Mouse (Mus musculus) forebrain, embryonic 13.5 days (tissue): ENCODE measurements around the gene Gm13420. TPM values are rescaled to one million over a fixed set of nuclear protein-coding genes. Genes with fewer than 3 reads are reported as not detected.

Experiments used
- ATAC-seq: fragments of 200-750 bp; cut with Nextera tagmentation; 2 replicates; pipeline ENCODE4 v1.8.0; 2017
- H3K27ac ChIP-seq: fragments of 300-500 bp; sonication (generic); 2 replicates; pipeline ENCODE4 v1.5.1; 2015; ENCODE audit warnings: inconsistent platforms, mild to moderate bottlenecking, moderate library complexity
- H3K27me3 ChIP-seq: fragments of 300-500 bp; sonication (generic); 2 replicates; pipeline ENCODE4 v1.6.1; 2015; ENCODE audit warnings: mild to moderate bottlenecking, inconsistent platforms
- H3K36me3 ChIP-seq: fragments of 300-500 bp; sonication (generic); 2 replicates; pipeline ENCODE4 v1.6.1; 2015; ENCODE audit warnings: mild to moderate bottlenecking, inconsistent platforms; ENCODE audit not compliant: poor library complexity, severe bottlenecking
- H3K4me1 ChIP-seq: fragments of 300-500 bp; sonication (generic); 2 replicates; pipeline ENCODE4 v1.6.1; 2015; ENCODE audit warnings: inconsistent platforms
- H3K4me2 ChIP-seq: fragments of 300-500 bp; sonication (generic); 2 replicates; pipeline ENCODE4 v1.6.1; 2015; ENCODE audit warnings: inconsistent platforms, mild to moderate bottlenecking, moderate library complexity
- H3K4me3 ChIP-seq: fragments of 300-500 bp; sonication (generic); 2 replicates; pipeline ENCODE4 v1.5.1; 2015; ENCODE audit warnings: mild to moderate bottlenecking, inconsistent platforms
- H3K9ac ChIP-seq: fragments of 300-500 bp; sonication (generic); 2 replicates; pipeline ENCODE4 v1.6.1; 2015; ENCODE audit warnings: mild to moderate bottlenecking, inconsistent platforms
- H3K9me3 ChIP-seq: fragments of 300-500 bp; sonication (generic); replicated peaks from 2 replicates; pipeline ENCODE4 v1.6.1; 2016; ENCODE audit warnings: inconsistent platforms
- WGBS: fragments of 180-500 bp; shearing (Covaris S2); methylation state at CpG from one replicate; pipeline ENCODE4 v1.1.7; 2015; 5-methylcytosine and 5-hydroxymethylcytosine counted together
- polyA plus RNA-seq: library from polyadenylated mRNA; unstranded; fragments of >200 nt; fragmentation: Nextera tagmentation; extraction: Ambion mirVana; gene quantifications from 2 replicates; pipeline ENCODE4 v1.2.1, GENCODE M21; 2015

Gene Gm13420
- polyA plus RNA-seq, 1 experiment from 2014 or later: not detected

- Histone ChIP-seq H3K4me3 (no peak overlapping the region), H3K36me3 (peaks cover 95% of the 10 kb centered on the region), H3K27me3 (no peaks in the 10 kb centered on the region), H3K4me2 (no peak overlapping the region), H3K9me3 (no peaks in the 10 kb centered on the region), H3K27ac (no peak overlapping the region), H3K4me1 (no peaks in the 10 kb centered on the region), H3K9ac (no peak overlapping the region)
- ATAC-seq: no peak
- 91% methylated on average over 12 of the region's 12 CpGs for WGBS
Measured at GRCm38 (mm10) chr2:29735708-29736107, 15.8 kb downstream of the Gm13420 start.

DNA sequence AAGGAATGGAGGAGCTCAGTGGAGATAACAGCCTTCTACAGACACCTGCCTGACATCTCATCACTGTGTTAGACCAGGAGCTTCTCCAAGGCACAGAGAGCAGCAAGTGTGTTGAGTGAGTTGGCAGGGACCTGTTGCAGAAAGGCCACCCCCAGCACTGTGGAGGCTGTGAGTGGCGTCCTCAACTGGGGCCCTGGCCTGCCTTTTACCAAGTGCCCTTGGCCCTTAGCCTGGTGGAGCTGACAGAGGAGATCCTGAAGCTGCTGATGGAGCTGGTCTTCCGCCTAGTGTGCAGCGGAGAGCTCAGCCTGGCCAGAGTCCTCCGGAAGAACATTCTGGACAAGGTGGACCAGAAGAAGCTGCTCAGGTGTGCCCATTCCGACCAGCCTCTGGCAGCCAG, 18.1 kb downstream of the Gm13420 start:
- H3K36me3 ChIP-seq: peaks cover 95% of the 10 kb centered on the region
- WGBS: 95% methylated on average over 5 of the region's 5 CpGs
- ATAC-seq: no peak
- H3K4me1 ChIP-seq: no peaks in the 10 kb centered on the region
- no peaks in the 10 kb centered on the region for H3K27me3 ChIP-seq
- no peak overlapping the region for H3K27ac ChIP-seq
- H3K4me2 ChIP-seq: no peak overlapping the region
- H3K9me3 ChIP-seq: no peaks in the 10 kb centered on the region
- H3K4me3 ChIP-seq: no peak overlapping the region
- no peak overlapping the region for H3K9ac ChIP-seq

DNA sequence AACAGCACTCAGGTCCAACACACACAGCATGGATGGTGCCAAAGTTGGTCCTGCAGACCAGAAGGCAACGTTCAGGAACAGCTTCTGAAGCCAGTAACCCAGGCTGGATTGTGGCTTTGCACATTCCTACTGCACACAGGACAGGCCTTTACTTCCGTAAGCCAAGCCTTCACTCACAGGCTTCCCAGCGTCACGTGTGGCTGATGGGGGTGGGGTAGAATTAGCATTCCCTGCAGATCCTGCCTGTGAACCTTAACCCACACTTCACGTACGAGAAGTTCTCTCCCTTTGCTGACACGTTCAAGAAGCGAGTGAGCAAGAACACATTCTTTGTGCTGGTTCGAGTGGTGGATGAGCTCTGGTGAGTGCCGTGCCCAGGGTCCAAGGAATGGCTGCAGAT, 18.9 kb downstream of the Gm13420 start:
- WGBS: 91% methylated on average over 10 of the region's 10 CpGs
- no peak for ATAC-seq
- Histone ChIP-seq H3K36me3 (peaks cover 95% of the 10 kb centered on the region), H3K27ac (no peak overlapping the region), H3K4me2 (no peak overlapping the region), H3K9me3 (no peaks in the 10 kb centered on the region), H3K4me1 (no peaks in the 10 kb centered on the region), H3K27me3 (no peaks in the 10 kb centered on the region), H3K4me3 (no peak overlapping the region), H3K9ac (no peak overlapping the region)

- Histone ChIP-seq H3K4me1 (no peaks in the 10 kb centered on the region), H3K9me3 (no peaks in the 10 kb centered on the region), H3K36me3 (peaks cover 96% of the 10 kb centered on the region), H3K4me2 (no peak overlapping the region), H3K27ac (no peak overlapping the region), H3K27me3 (no peaks in the 10 kb centered on the region), H3K4me3 (no peak overlapping the region), H3K9ac (no peak overlapping the region)
- 86% methylated on average over 3 of the region's 3 CpGs for WGBS
- ATAC-seq: no peak
Measured at GRCm38 (mm10) chr2:29731545-29731944, 19.9 kb downstream of the Gm13420 start.

DNA sequence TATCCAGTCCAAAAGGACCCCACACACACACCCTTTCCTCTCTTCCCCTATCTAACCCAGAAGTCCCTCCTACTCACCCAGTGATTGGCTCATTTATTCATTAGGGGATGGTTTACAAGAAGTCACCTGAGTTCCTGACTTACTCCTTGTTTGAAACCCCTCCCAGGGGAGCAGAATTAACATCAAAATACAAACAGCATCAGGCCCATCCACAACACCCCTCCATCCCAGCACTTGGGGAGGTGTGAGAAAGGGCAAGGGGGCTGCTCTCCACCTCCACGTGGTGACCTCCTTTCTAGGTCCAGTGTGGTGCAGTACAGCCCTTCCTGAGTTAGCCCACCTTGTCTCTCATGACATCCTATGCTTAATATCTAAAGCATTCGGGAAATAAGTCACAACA, 22.0 kb downstream of the Gm13420 start:
- Histone ChIP-seq H3K27me3 (no peaks in the 10 kb centered on the region), H3K4me2 (no peak overlapping the region), H3K36me3 (peaks cover 98% of the 10 kb centered on the region), H3K9me3 (no peaks in the 10 kb centered on the region), H3K27ac (no peak overlapping the region), H3K4me3 (no peak overlapping the region), H3K4me1 (no peaks in the 10 kb centered on the region), H3K9ac (no peak overlapping the region)
- WGBS: 56% methylated on average over 2 of the region's 2 CpGs
- no peak for ATAC-seq

GRCm38 (mm10) chr2:29724664-29725365, 26.7 kb downstream of the Gm13420 start:
- no peak overlapping the region for H3K9ac ChIP-seq
- H3K36me3 ChIP-seq: peaks cover 98% of the 10 kb centered on the region
- H3K27ac ChIP-seq: no peak overlapping the region
- no peaks in the 10 kb centered on the region for H3K4me1 ChIP-seq
- no peak overlapping the region for H3K4me2 ChIP-seq
- WGBS: 82% methylated on average over 5 of the region's 5 CpGs
- H3K9me3 ChIP-seq: no peaks in the 10 kb centered on the region
- no peak overlapping the region for H3K4me3 ChIP-seq
- H3K27me3 ChIP-seq: no peaks in the 10 kb centered on the region
- ATAC-seq: no peak

DNA sequence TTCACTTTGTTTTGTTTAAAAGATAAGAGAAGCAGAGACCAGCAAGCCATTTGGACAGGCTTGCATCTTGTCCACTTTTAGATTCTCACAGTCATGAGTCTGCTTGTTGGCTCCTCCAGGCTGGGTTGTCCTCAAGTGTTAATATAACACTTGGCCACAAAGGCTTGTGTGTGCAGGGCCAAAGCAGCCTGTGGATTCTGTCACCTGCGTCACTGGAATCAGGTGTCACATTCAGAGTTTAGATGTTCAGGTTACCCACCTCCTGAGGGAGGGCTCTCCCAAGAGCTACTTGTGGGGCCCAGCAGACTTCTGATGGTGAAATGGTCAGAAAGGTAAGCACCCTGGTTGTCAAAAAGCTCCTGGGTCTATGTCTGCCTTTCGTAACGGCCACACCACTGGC, 28.4 kb downstream of the Gm13420 start:
- H3K27ac ChIP-seq: no peak overlapping the region
- H3K4me2 ChIP-seq: no peak overlapping the region
- H3K4me1 ChIP-seq: no peaks in the 10 kb centered on the region
- WGBS: 90% methylated on average over 3 of the region's 3 CpGs
- H3K27me3 ChIP-seq: no peaks in the 10 kb centered on the region
- ATAC-seq: no peak
- H3K9me3 ChIP-seq: no peaks in the 10 kb centered on the region
- H3K9ac ChIP-seq: no peak overlapping the region
- peaks cover 96% of the 10 kb centered on the region for H3K36me3 ChIP-seq
- H3K4me3 ChIP-seq: no peak overlapping the region

GRCm38 (mm10) chr2:29718581-29718980, 32.9 kb downstream of the Gm13420 start:
- Histone ChIP-seq H3K36me3 (peaks cover 85% of the 10 kb centered on the region), H3K4me3 (no peak overlapping the region), H3K27ac (no peak overlapping the region), H3K27me3 (no peaks in the 10 kb centered on the region), H3K4me1 (peaks cover 8% of the 10 kb centered on the region), H3K4me2 (no peak overlapping the region), H3K9me3 (no peaks in the 10 kb centered on the region), H3K9ac (no peak overlapping the region)
- WGBS: 92% methylated on average over 5 of the region's 5 CpGs
- no peak for ATAC-seq

GRCm38 (mm10) chr2:29716691-29717090, 34.8 kb downstream of the Gm13420 start:
- no peaks in the 10 kb centered on the region for H3K27me3 ChIP-seq
- H3K27ac ChIP-seq: no peak overlapping the region; the same call in 1 of the 2 replicates
- no peak overlapping the region for H3K4me2 ChIP-seq

DNA sequence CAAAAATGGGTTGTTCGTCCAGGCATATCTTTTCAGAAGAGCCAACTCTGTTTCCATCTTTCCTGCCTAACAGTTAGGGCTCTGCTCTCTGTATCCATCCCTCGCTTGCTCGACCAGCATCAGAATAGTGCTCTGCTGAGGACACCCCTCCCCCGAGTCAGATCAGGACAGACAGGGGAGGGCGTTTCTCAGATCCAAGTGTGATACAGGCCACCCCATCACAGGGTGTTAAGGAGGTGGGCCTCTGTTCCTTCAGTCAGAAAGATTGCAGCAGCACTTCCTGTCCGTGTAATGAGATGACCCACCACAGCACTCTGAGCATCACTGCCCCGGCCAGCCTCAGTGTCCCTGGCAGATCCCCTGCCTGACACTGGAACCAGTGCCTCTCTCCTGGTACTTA, 35.3 kb downstream of the Gm13420 start:
- Histone ChIP-seq H3K9ac (no peak overlapping the region), H3K9me3 (no peaks in the 10 kb centered on the region), H3K4me2 (no peak overlapping the region), H3K27ac (no peak overlapping the region; the same call in 1 of the 2 replicates), H3K36me3 (peaks cover 85% of the 10 kb centered on the region), H3K27me3 (no peaks in the 10 kb centered on the region), H3K4me3 (no peak overlapping the region), H3K4me1 (peaks cover 8% of the 10 kb centered on the region)
- no peak for ATAC-seq
- 42% methylated on average over 7 of the region's 7 CpGs for WGBS

More at GRCm38 (mm10) chr2:29716691-29717090, 34.8 kb downstream of the Gm13420 start:
- 20% methylated on average over 6 of the region's 6 CpGs for WGBS
- Histone ChIP-seq H3K36me3 (peaks cover 84% of the 10 kb centered on the region), H3K9ac (no peak overlapping the region), H3K4me3 (no peak overlapping the region), H3K4me1 (peaks cover 8% of the 10 kb centered on the region), H3K9me3 (no peaks in the 10 kb centered on the region)
- no peak for ATAC-seq

GRCm38 (mm10) chr2:29714127-29714526, 37.4 kb downstream of the Gm13420 start:
- H3K4me3 ChIP-seq: no peak overlapping the region
- no peak overlapping the region for H3K27ac ChIP-seq
- H3K9ac ChIP-seq: no peak overlapping the region
- ATAC-seq: no peak
- no peaks in the 10 kb centered on the region for H3K9me3 ChIP-seq
- 94% methylated on average over 5 of the region's 5 CpGs for WGBS
- no peaks in the 10 kb centered on the region for H3K27me3 ChIP-seq
- H3K36me3 ChIP-seq: peaks cover 80% of the 10 kb centered on the region
- H3K4me2 ChIP-seq: no peak overlapping the region
- peaks cover 8% of the 10 kb centered on the region for H3K4me1 ChIP-seq

DNA sequence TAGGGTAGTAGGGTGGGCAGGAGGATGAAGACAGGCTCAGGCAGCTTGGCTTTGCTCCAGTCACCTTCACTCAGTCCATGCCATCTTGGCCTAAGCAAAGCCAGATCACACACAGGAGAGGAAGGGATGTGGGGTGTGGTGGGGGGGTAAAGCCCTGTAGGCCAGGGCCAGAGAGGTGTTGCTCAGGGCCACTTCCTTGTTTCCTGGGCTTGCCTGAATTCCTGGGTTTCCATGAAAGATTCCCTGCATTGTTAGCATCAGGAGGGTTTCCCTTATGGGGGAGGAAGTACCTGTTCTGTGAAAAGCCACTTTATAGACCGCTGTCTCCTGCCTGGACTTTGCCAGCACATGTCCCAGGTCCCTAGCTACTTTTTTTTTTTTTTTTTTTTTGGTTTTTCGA, 38.0 kb downstream of the Gm13420 start:
- Histone ChIP-seq H3K9ac (no peak overlapping the region), H3K27ac (no peak overlapping the region), H3K4me1 (peaks cover 8% of the 10 kb centered on the region), H3K27me3 (no peaks in the 10 kb centered on the region), H3K4me2 (no peak overlapping the region), H3K9me3 (no peaks in the 10 kb centered on the region), H3K36me3 (peaks cover 78% of the 10 kb centered on the region), H3K4me3 (no peak overlapping the region)
- 75% methylated on average over 2 of the region's 2 CpGs for WGBS
- no peak for ATAC-seq

DNA sequence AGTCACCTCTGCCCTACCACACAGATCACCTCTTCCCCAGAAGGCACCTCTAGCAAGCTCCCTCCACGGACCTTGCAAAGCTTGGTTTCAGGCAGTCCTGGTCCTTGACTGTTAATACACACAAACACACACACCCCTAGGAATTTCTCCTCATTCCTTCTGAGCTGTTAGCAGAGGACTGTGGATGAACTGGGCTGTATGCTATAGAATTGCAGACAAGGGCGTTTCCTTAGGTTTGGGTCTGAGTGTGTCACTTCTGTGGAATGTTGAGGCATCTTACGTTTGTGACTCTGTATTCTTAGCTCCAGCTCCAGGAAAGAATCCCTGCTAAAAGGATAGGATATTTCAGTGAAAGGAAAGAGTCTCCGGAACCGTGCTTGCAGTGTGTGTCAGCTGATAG, 39.6 kb downstream of the Gm13420 start:
- no peak overlapping the region for H3K9ac ChIP-seq
- no peak overlapping the region for H3K27ac ChIP-seq
- H3K9me3 ChIP-seq: no peaks in the 10 kb centered on the region
- H3K4me3 ChIP-seq: no peak overlapping the region
- WGBS: 92% methylated on average over 5 of the region's 5 CpGs
- no peak overlapping the region for H3K4me2 ChIP-seq
- ATAC-seq: no peak
- H3K4me1 ChIP-seq: peaks cover 8% of the 10 kb centered on the region
- H3K27me3 ChIP-seq: no peaks in the 10 kb centered on the region
- H3K36me3 ChIP-seq: peaks cover 79% of the 10 kb centered on the region
